Mouse (Mus musculus) spleen, adult 2 months (tissue): ENCODE measurements at regions not wholly inside any gene's neighbourhood (a gene's known extent, or its start where the extent isn't known, plus 50 kb on each side); places are given as distances from the start of the nearest gene placed in this dataset.
A peak's percentile ranks its signal among the peaks of the same experiment; 100 is the strongest.
"Not testable (repeated sequence)": the region's sequence is repeated elsewhere in the genome, so short reads cannot be mapped to it uniquely, and the experiment has no call there.

ENCODE experiments used
- DNase-seq, 2 experiments: peaks; one replicate each; pipeline versions ENCODE4 v3.0.0 to v3.0.0-alpha.2; 2012 to 2021; ENCODE audit warnings: low spot score in 2 of 2, low read depth in 1 of 2
- H3K27ac ChIP-seq: fragments of 200-500 bp; 2 replicates; pipeline ENCODE4 v1.5.1; 2012; ENCODE audit warnings: low read length, inconsistent platforms; ENCODE audit not compliant: insufficient read depth
- H3K27me3 ChIP-seq: fragments of 200-500 bp; 2 replicates; pipeline ENCODE4 v1.6.1; 2012; ENCODE audit warnings: mild to moderate bottlenecking, moderate library complexity, low read length, inconsistent platforms; ENCODE audit not compliant: control insufficient read depth, insufficient read depth
- H3K36me3 ChIP-seq: fragments of 200-500 bp; 2 replicates; pipeline ENCODE4 v1.6.1; 2012; ENCODE audit warnings: mild to moderate bottlenecking, low read length, inconsistent platforms; ENCODE audit not compliant: control insufficient read depth, insufficient read depth
- H3K4me1 ChIP-seq: fragments of 200-500 bp; 2 replicates; pipeline ENCODE4 v1.6.1; 2011; ENCODE audit warnings: inconsistent platforms; ENCODE audit not compliant: control insufficient read depth, insufficient read depth, insufficient read length
- H3K4me3 ChIP-seq: fragments of 200-500 bp; 2 replicates; pipeline ENCODE4 v1.5.1; 2011; ENCODE audit warnings: mild to moderate bottlenecking, inconsistent platforms; ENCODE audit not compliant: insufficient read depth, insufficient read length; ENCODE audit errors: extremely low read depth
- CTCF ChIP-seq: fragments of 200-500 bp; IDR thresholded peaks from 2 replicates; pipeline ENCODE4 v1.5.1; 2011; ENCODE audit warnings: mild to moderate bottlenecking, inconsistent platforms; ENCODE audit not compliant: insufficient read depth, insufficient read length, insufficient replicate concordance; ENCODE audit errors: extremely low read depth
- POLR2A ChIP-seq: fragments of 200-500 bp; IDR thresholded peaks from 2 replicates; pipeline ENCODE4 v1.6.1; 2011; ENCODE audit warnings: low read depth, low read length, inconsistent platforms
- WGBS: fragments of 180-500 bp; shearing (Covaris S2); methylation state at CpG from one replicate; pipeline ENCODE4 v1.1.7; 2018; 5-methylcytosine and 5-hydroxymethylcytosine counted together

DNA sequence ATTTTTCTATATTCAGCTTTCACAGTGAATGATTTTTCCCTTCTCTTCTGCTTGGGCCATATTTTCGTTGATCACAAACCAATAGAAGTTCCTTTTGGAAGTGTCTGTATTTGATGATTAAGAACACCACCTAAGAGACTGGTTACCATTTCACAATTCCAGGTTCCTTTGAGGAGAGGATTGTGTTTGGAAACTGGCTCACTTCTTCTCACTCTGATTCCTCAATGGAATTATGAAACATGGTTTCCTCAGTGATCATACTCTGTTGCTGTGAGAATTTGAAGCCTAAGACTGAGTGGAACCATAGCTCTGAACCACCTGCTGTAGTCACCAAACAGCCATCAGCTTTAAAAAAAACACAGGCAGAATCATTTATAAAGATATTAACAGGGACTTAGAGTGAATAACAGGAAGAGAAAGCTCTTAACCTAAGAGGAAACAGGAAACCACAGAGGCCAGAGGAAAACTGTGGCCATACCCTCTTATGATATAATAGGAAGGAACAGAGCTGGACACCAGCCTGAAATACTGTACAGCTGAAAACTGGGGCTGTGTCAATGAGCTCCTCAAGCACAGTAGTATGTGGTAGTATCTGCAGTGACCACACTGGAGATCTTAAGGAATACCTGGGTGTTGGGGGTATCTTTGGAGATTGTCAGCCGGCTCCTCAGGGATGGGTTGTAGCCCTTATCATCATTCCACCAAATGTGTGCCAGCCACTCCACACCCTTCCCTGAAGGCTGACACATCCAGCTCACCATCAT is 528.6 kb upstream of the Zfp386 start:
- DNase-seq, H3K27me3 ChIP-seq, H3K4me1 ChIP-seq, H3K36me3 ChIP-seq, H3K4me3 ChIP-seq, H3K27ac ChIP-seq: not testable (repeated sequence)
- whole genome bisulfite sequencing: 36% methylated on average over 2 of the region's 2 CpGs

DNA sequence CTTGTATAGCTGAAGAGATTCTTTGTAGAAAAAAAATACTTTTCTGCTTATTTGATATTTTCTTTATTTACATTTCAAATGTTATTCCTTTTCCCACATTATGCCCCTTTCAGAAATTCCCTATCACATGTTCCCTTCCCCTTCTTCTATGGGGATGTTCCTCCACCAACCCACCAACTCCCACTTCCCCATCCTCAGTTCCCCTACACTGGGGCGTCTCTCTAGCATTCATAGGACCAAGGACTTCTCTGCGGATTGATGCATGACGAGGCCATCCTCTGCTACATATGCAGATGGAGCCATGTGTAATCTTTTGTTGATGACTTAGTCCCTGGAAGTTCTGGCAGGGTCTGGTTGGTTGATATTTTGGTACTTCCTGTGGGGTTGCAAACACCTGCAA is 520.5 kb upstream of the Zfp386 start:
- TF ChIP-seq POLR2A (no peak), CTCF (no peak)
- no peak for DNase-seq
- Histone ChIP-seq H3K4me3 (no peak overlapping the region), H3K36me3 (no peaks in the 10 kb centered on the region), H3K27ac (no peak overlapping the region), H3K4me1 (no peaks in the 10 kb centered on the region), H3K27me3 (no peaks in the 10 kb centered on the region)
- WGBS: 35% methylated on average over 3 of the region's 3 CpGs

DNA sequence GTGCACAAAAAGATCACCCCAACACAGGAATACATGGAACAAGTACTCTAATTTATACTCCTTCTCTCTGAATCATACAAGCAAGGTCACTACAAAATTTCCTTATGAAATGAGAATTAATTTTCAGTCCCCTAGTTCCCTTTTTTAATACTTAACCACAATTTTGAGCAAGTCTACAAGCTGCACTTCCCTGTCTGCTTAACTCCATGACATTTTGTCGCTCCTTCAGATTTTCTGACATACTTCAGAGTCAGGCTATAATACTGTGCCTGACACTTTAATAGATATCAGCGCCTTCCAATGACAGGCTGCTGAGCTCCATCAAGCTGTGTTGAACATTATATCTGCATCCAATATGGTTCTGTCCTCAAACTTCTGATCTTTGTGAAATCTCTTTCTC is 505.0 kb upstream of the Zfp386 start:
- Histone ChIP-seq H3K4me1 (no peaks in the 10 kb centered on the region), H3K27ac (no peak overlapping the region), H3K27me3 (no peaks in the 10 kb centered on the region), H3K4me3 (no peak overlapping the region), H3K36me3 (no peaks in the 10 kb centered on the region)
- no peak for DNase-seq
- 54% methylated on average over 2 of the region's 2 CpGs for WGBS
- no peak for TF ChIP-seq CTCF
- no peak for TF ChIP-seq POLR2A

DNA sequence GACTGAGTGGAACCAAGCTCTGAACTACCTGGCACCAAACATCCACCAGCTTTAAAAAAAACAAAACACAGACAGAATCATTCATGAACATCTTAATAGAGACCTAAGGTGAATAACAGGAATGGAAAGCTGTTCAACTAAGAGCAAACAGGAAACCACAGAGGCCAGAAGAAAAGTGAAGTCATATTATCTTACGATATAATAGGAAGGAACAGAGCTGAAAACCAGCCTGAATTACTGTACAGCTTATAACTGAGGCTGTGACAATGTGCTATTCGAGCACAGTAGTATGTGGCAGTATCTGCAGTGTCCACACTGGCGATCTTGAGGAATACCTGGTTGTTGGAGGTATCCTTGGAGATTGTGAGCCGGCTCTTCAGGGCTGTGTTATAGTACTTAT is 480.6 kb upstream of the Zfp386 start:
- 25% methylated on average over 4 of the region's 4 CpGs for WGBS
- not testable (repeated sequence) for DNase-seq, H3K4me1 ChIP-seq, H3K4me3 ChIP-seq, H3K36me3 ChIP-seq, H3K27ac ChIP-seq, H3K27me3 ChIP-seq

DNA sequence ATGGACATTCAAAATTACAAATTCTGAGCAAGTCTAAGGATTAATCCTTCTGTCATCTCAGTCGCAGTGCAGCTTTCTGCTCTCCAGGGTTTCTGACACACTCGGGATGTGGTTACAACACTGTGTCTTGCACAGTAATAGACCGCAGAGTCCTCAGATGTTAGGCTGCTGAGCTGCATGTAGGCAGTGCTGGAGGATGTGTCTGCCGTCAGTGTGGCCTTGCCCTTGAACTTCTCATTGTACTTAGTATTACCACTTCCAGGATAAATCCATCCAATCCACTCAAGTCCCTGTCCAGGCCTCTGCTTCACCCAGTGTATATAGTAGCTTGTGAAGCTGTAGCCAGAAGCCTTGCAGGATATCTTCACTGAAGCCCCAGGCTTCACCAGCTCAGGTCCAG is 454.5 kb upstream of the Zfp386 start:
- H3K27ac ChIP-seq, H3K4me1 ChIP-seq, H3K4me3 ChIP-seq, DNase-seq, H3K27me3 ChIP-seq, H3K36me3 ChIP-seq: not testable (repeated sequence)
- 43% methylated on average over 4 of the region's 4 CpGs for WGBS

DNA sequence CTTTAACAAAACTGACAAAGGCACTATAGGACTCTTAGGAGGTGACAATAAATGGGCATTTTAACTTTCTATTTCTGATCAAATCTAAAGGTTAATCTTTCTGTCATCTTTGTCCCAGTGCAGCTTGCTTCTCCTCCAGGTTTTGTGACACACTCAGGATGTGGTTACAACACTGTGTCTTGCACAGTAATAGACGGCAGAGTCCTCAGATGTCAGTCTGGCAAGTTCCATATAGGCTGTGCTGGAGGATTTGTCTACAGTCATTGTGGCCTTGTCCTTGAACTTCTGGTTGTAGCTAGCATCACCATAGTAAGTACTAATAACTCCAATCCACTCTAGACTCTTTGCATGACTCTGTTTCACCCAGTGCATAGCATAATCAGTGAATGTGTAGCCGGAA is 443.8 kb upstream of the Zfp386 start:
- no peaks in the 10 kb centered on the region for H3K27me3 ChIP-seq
- H3K36me3 ChIP-seq: no peaks in the 10 kb centered on the region
- DNase-seq: no peak
- no peaks in the 10 kb centered on the region for H3K4me1 ChIP-seq
- no peak overlapping the region for H3K4me3 ChIP-seq
- H3K27ac ChIP-seq: no peak overlapping the region
- WGBS: 49% methylated on average over 2 of the region's 2 CpGs
- no peak for TF ChIP-seq POLR2A
- no peak for TF ChIP-seq CTCF

DNA sequence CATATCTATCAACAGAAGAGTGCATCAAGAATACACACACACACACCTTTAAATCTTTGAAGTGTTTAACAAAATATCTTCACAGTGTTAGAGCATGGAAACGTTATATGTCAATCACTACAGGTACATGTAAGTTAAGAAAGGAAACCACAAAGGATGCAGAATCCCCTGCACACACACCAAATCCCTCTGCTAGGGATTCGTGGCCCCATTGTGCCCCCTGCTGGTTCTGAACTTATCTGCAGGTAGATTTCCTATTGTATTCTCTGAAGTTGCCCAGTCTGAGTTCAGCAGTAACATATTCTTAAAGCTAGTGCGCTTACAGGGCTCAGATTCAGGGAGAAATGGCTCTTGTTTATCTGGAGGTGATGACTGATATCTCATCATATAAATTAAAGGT is 442.6 kb upstream of the Zfp386 start:
- 22% methylated on average over 3 of the region's 3 CpGs for WGBS
- H3K27me3 ChIP-seq: no peaks in the 10 kb centered on the region
- H3K4me3 ChIP-seq: no peak overlapping the region
- H3K4me1 ChIP-seq: no peaks in the 10 kb centered on the region
- DNase-seq: peak in 1 of 2 experiments; percentile 2
- H3K27ac ChIP-seq: no peak overlapping the region
- H3K36me3 ChIP-seq: no peaks in the 10 kb centered on the region
- TF ChIP-seq CTCF (no peak), POLR2A (no peak)

DNA sequence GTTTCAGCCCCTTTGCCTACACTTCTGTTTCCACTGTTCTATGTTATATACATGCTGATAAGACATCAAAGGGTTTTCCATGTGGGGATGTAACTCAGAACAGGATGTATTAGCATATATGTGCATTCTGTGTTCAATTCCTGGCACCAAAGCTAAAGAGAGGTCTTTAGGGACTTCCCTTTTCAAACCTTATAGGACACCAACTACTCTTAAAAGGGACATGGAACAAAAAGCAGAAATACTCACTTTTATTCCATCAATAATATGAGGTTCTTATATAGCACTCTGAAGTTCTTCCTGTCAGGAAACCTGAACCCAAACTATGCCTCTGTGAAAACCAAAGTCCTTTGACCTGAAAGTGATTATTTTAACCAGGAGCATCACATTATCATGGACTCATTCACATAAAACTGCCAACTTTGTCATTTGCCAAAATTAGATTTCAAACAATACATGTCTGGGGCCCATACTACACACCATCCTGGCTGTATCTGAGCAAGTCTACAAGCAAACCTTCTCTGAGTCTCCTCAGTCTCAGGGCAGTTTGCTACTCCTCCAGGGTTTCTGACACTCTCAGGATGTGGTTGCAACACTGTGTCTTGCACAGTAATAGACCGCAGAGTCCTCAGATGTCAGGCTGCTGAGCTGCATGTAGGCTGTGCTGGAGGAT is 424.8 kb upstream of the Zfp386 start:
- 19% methylated on average over 1 of the region's 1 CpGs for WGBS
- H3K4me1 ChIP-seq, H3K4me3 ChIP-seq, H3K36me3 ChIP-seq, DNase-seq, H3K27me3 ChIP-seq, H3K27ac ChIP-seq: not testable (repeated sequence)
